Mouse (Mus musculus) heart, postnatal 14 days (tissue): ENCODE results near the gene Pfdn2. TPM values are rescaled to one million over a fixed set of nuclear protein-coding genes. Genes with fewer than 3 reads are reported as not detected.

Source experiments
- DNase-seq, 2 experiments: peaks; one replicate each; pipeline ENCODE4 v3.0.0; 2021 to 2022
- intact Hi-C: fragments of 180-260 bp; cut with DNase I; formaldehyde crosslinking; loops from one replicate; pipeline ENCODE4 v1.15.1; 2025
- total RNA-seq, 2 experiments: library from RNA; stranded (reverse); gene quantifications; 2 replicates each; pipeline ENCODE4 v1.2.3; 2021

The Pfdn2 gene
- total RNA-seq, 2 experiments from 2014 or later = 63.7 to 74.3 TPM

DNA sequence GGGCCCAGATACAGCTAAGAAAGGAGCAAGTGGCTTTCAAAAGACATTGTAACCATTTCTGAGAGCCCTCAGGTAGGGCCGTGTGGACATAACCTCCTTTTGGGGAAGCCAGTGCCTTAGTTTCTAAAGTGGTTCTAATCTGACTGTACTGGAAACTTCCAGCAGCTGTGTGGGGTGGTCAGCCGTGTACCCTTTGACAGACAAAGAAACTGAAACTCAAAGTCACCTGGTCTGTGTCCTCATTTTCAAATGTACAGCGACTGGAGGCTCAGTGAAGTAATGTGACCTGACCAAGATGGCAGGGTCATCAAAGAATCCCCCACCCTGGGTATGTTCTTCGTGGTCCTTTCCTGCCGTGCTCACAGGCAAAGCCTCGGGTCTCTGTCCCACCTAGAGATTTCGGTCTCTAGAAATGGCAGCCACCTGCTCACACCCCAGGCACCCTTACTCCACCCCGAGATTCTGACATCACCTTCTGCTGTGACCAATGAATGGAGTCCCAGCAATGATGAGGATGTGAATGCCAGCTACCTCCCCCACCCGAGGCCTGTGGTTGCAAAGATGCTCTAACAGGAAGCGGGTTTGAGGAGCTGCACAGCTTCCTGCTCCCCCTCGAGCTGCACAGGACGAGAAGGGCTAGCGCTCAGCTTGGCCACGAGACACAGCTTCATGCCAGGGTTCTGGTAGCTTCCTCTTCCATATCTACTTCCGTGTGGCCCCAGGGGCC is 43.1 kb downstream of the Pfdn2 start, which contains the start of gene Arhgap30:
Arhgap30 (plus strand) TSS at position 579 of the 727 bp plus-strand sequence.
- intact Hi-C loops = no loop called here
- DNase-seq = peak; percentile 24 to 33

DNA sequence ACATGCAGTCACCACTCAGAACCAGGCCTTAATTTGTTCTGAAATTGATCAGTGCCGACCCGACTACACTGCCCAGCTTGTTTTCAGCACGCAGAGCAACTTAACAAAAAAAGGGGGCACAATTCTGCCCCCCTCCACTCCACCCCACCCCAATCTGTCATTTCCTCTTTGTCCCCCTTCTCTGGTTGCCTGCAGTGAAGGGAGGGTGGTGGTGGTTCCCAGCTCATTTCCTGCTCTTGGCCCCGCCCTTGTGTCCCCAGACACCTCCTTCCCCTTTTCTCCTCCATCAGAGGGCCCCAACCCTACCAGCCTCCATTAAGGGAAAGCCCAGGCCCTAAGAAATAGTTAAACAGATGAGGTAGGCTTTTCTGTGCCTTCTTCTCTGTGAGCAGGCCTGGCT is 44.6 kb downstream of the Pfdn2 start:
- DNase-seq = peak in 1 of 2 experiments; percentile 25
- intact Hi-C loops = no loop called here

DNA sequence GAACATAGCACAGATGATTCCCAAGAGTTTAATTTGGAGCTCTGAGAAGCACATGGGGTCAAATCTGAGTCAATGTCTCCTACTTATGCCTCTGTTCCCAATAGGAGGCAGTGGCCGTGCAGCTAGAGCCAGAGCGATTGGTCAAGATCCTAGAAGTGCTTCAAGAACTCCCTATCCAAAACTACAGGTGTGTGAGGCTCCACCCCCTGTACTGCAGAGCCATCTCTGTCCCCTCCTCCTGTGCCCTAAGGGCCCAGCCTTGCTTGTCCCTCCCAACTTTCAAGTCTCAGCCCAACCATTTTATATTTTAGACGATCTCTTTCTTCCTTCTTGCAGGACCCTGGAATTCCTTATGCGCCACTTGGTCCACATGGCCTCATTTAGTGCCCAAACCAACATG is 56.4 kb downstream of the Pfdn2 start:
- intact Hi-C loops = no loop called here
- DNase-seq = no peak

DNA sequence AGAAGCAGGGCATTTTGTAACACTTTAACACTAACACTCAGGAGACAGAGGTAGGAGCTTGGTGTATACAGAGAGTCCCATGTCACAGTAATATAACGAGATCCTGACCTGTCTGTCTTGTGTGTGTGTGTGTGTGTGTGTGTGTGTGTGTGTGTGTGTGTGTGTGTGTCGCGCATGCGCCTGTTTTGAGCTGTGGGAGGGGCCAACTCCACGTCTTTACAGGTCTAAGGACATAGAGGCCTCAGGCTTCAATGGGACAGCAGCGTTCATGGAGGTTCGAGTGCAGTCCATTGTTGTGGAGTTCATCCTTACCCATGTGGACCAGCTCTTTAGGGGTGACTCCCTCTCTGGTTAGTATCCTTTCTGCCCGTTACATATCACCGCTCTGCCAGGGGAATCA is 57.5 kb downstream of the Pfdn2 start:
- DNase-seq = no peak
- intact Hi-C loops = no loop called here

DNA sequence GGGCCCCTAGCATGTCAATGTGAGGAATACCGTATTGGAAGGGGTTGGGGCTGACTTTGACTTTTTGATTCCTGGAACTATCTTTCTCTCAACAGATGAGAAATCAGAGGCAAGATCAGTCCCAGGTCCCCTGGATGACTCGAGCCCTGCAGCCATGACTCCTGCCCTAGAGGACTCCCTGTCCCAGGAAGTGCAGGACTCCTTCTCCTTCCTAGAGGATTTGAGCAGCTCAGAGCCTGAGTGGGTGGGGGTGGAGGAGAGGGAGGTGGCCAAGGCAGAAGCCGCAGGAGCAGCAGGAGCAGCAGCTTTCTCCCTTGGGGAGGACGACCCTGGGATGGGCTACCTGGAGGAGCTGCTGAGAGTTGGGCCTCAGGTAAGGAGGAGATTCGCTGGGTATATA is 61.8 kb downstream of the Pfdn2 start:
- no peak for DNase-seq
- intact Hi-C loops = no loop called here

Other genes with a start within 250 kb of the Pfdn2 start
- gene Cfap126, start 231.8 kb upstream of the Pfdn2 start, total RNA-seq = 1 to 10 TPM in 1 of 2 experiments, under 1 TPM in 1; 1.00 to 2.1 TPM
- gene Sdhc, start 195.1 kb upstream of the Pfdn2 start, total RNA-seq = 1,000 to 10,000 TPM; 1,008 to 1,038 TPM
- gene Mpz, start 195.0 kb upstream of the Pfdn2 start, total RNA-seq = 10 to 100 TPM in 1 of 2 experiments, not detected in 1; 18.9 TPM
- gene Pcp4l1, start 149.4 kb upstream of the Pfdn2 start, total RNA-seq = 100 to 1,000 TPM; 180 to 188 TPM
- gene Nr1i3, start 131.7 kb upstream of the Pfdn2 start, total RNA-seq = under 1 TPM in 1 of 2 experiments, not detected in 1; 0.14 TPM
- 10 to 100 TPM; 86.2 to 92.8 TPM for gene Tomm40l, start 123.2 kb upstream of the Pfdn2 start, total RNA-seq
- gene Apoa2, start 120.6 kb upstream of the Pfdn2 start, total RNA-seq = 1 to 10 TPM; 1.6 to 4.0 TPM
- gene Fcer1g, start 111.3 kb upstream of the Pfdn2 start, total RNA-seq = 10 to 100 TPM; 10.2 to 11.6 TPM
- gene Adamts4, start 95.2 kb upstream of the Pfdn2 start, total RNA-seq = 1 to 10 TPM; 2.9 to 3.6 TPM
- 1,000 to 10,000 TPM; 1,236 to 1,272 TPM for gene Ndufs2, start 94.3 kb upstream of the Pfdn2 start, total RNA-seq
- 10 to 100 TPM; 19.5 to 25.7 TPM for gene B4galt3, start 75.3 kb upstream of the Pfdn2 start, total RNA-seq
- 10 to 100 TPM; 16.4 to 21.3 TPM for gene Ppox, start 64.5 kb upstream of the Pfdn2 start, total RNA-seq
- gene Usp21, start 57.7 kb upstream of the Pfdn2 start, total RNA-seq = 10 to 100 TPM; 20.0 to 22.4 TPM
- gene Ufc1, start 50.6 kb upstream of the Pfdn2 start, total RNA-seq = 10 to 100 TPM; 82.9 to 88.2 TPM
- gene Dedd, start 16.5 kb upstream of the Pfdn2 start, total RNA-seq = 10 to 100 TPM; 24.4 to 25.9 TPM
- 10 to 100 TPM; 20.0 to 24.6 TPM for gene Nit1, start within 50 bp of the Pfdn2 start, total RNA-seq
- gene Klhdc9, start 15.1 kb downstream of the Pfdn2 start, total RNA-seq = under 1 TPM in 1 of 2 experiments, not detected in 1; 0.17 TPM
- under 1 TPM; 0.14 to 0.15 TPM for gene Nectin4, start 24.4 kb downstream of the Pfdn2 start, total RNA-seq
- 1 to 10 TPM; 2.3 to 4.5 TPM for gene Arhgap30, start 43.3 kb downstream of the Pfdn2 start, total RNA-seq
- gene Usf1, start 65.6 kb downstream of the Pfdn2 start, total RNA-seq = 10 to 100 TPM; 42.3 to 46.1 TPM
- gene Tstd1, start 73.2 kb downstream of the Pfdn2 start, total RNA-seq = 1 to 10 TPM; 2.2 to 2.5 TPM
- 10 to 100 TPM; 46.3 to 48.9 TPM for gene F11r, start 91.9 kb downstream of the Pfdn2 start, total RNA-seq
- gene Alyref2, start 157.8 kb downstream of the Pfdn2 start, total RNA-seq = 1 to 10 TPM; 2.8 to 3.2 TPM
- not detected for gene Itln1, start 189.6 kb downstream of the Pfdn2 start, total RNA-seq
- under 1 TPM; 0.38 to 0.41 TPM for gene Cd244a, start 213.5 kb downstream of the Pfdn2 start, total RNA-seq